Mouse (Mus musculus): ENCODE measurements around the gene Cabp2. TPM values are rescaled to one million over a fixed set of nuclear protein-coding genes. Genes with fewer than 3 reads are reported as not detected.

Cabp2 gene
- polyA plus RNA-seq, 1 experiment from 2014 or later: not detected

- H3K36me3 ChIP-seq (replicated peaks): no peaks in the 10 kb centered on the region
- no peak overlapping the region for H3K4me3 ChIP-seq
- H3K9me3 ChIP-seq: no peaks in the 10 kb centered on the region
- H3K4me1 ChIP-seq: no peaks in the 10 kb centered on the region
- peaks cover 3% of the 10 kb centered on the region; the same call in 1 of the 2 replicates for H3K27me3 ChIP-seq (ENCODE audit: poor library complexity, severe bottlenecking)
- DNase-seq (ENCODE audit: extremely low spot score, low spot score): no peak
- 88% methylated on average over 3 of the region's 3 CpGs for WGBS
- H3K27ac ChIP-seq: no peak overlapping the region
These were observed 9.1 kb downstream of the Cabp2 start for GRCm38 (mm10) chr19:4090446-4090845.

DNA sequence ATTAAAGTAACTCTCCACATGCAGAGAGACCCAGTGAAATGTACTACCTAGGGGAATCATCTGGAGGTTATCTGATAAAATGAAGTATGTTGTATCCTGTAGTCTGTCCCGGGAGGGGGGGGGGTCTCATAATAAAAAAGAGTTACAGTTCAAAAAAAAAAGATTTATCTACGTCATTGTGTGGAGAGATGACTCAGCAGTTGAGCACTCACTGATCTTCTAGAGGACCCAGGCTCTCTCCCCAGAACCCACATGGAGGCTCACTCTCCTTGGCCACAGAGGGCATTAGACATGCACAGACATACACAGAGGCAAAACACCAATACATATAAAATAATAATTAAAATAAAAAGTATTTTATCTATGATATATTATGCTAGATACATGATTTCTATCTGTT, 10.0 kb downstream of the Cabp2 start:
- no peaks in the 10 kb centered on the region for H3K9me3 ChIP-seq
- peaks cover 6% of the 10 kb centered on the region for H3K4me1 ChIP-seq
- peaks cover 3% of the 10 kb centered on the region; the same call in 1 of the 2 replicates for H3K27me3 ChIP-seq (ENCODE audit: poor library complexity, severe bottlenecking)
- DNase-seq (ENCODE audit: extremely low spot score, low spot score): no peak
- H3K27ac ChIP-seq: no peak overlapping the region
- H3K36me3 ChIP-seq (replicated peaks): no peaks in the 10 kb centered on the region
- H3K4me3 ChIP-seq: no peak overlapping the region
- WGBS: 68% methylated on average over 2 of the region's 2 CpGs

- peaks cover 17% of the 10 kb centered on the region for H3K4me1 ChIP-seq
- H3K27me3 ChIP-seq (ENCODE audit: poor library complexity, severe bottlenecking): peaks cover 3% of the 10 kb centered on the region; the same call in 1 of the 2 replicates
- H3K36me3 ChIP-seq (replicated peaks): no peaks in the 10 kb centered on the region
- no peak overlapping the region for H3K4me3 ChIP-seq
- WGBS: 91% methylated on average over 3 of the region's 3 CpGs
- no peak for DNase-seq (ENCODE audit: extremely low spot score, low spot score)
- no peaks in the 10 kb centered on the region for H3K9me3 ChIP-seq
- H3K27ac ChIP-seq: no peak overlapping the region
These were observed 11.4 kb downstream of the Cabp2 start for GRCm38 (mm10) chr19:4092750-4093149.

DNA sequence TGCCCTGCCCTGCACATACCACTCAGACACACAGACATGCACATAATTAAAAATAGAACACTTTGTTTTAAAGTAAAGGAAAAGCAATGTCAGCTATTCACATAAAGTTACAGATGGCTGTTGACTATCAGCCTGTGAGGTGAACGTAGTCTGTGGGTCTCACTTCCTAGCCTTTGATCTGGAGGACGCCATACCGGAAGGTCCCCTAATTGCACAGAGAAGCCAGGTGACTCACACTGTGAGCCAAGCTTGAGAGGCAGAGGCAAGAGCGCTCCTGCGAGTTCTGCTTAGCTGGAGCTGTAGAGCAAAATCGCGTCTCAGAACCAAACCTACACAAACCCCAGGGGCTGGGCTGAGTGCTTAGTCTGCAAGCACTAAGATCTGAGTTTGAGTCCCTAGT, 12.4 kb downstream of the Cabp2 start:
- Histone ChIP-seq H3K27me3 (ENCODE audit: poor library complexity, severe bottlenecking) (peaks cover 8% of the 10 kb centered on the region), H3K27ac (no peak overlapping the region), H3K9me3 (no peaks in the 10 kb centered on the region), H3K4me3 (no peak overlapping the region), H3K36me3 (replicated peaks) (no peaks in the 10 kb centered on the region), H3K4me1 (peaks cover 27% of the 10 kb centered on the region)
- WGBS: 83% methylated on average over 7 of the region's 7 CpGs
- DNase-seq (ENCODE audit: extremely low spot score, low spot score): no peak

GRCm38 (mm10) chr19:4094348-4094747, 13.0 kb downstream of the Cabp2 start:
- no peak overlapping the region for H3K27ac ChIP-seq
- H3K27me3 ChIP-seq (ENCODE audit: poor library complexity, severe bottlenecking): peaks cover 14% of the 10 kb centered on the region
- no peaks in the 10 kb centered on the region for H3K36me3 ChIP-seq (replicated peaks)
- no peak overlapping the region for H3K4me3 ChIP-seq
- H3K9me3 ChIP-seq: no peaks in the 10 kb centered on the region
- WGBS: 89% methylated on average over 3 of the region's 3 CpGs
- no peak for DNase-seq (ENCODE audit: extremely low spot score, low spot score)
- H3K4me1 ChIP-seq: peaks cover 33% of the 10 kb centered on the region

DNA sequence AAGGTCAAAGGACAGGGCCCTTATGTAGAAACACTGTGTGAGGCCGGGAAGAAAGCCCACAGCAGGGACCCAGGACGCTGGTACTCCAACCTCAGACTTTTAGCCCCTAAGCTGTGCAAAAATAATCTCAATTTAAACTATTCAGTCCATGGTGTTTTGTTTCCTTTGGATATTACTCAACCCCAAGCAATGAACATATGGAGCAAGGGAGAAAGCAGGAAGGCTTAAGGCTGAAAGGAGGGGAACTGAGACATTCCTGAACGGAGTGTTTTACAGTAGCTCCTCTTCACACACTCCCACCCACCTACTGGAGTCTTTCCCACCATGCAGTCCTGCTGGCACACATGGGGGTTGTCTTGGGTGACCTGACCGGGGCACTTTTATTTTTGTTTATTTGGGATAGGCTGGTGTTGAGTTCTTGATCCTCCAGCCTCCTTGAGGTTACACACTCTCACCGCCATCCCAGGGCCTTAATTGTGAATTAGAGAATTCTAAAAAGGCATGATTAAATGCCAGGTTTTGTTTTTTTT, 13.5 kb downstream of the Cabp2 start:
- Histone ChIP-seq H3K4me3 (no peak overlapping the region), H3K27me3 (ENCODE audit: poor library complexity, severe bottlenecking) (peaks cover 19% of the 10 kb centered on the region), H3K4me1 (peaks cover 38% of the 10 kb centered on the region), H3K27ac (no peak overlapping the region), H3K36me3 (replicated peaks) (no peaks in the 10 kb centered on the region), H3K9me3 (no peaks in the 10 kb centered on the region)
- no peak for DNase-seq (ENCODE audit: extremely low spot score, low spot score)
- 87% methylated on average over 5 of the region's 5 CpGs for WGBS

DNA sequence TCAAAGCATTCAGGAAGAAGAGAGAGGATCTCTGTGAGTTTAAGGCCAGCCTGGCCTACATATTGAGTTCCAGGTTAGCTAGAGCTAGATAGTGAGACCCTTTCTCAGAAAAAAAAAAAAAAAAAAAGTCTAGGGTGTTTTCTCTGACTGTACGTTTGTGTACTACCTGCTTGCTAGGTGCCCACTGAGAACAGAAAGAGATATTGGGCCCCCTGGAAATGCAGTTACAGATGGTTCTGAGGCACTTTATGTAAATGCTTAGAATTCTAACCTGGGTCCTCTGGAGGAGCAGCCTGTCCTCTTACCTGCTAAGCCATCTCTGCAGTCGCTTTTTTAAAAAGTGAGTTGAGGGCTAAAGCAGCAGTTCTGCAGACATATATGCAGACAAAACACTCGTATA, 14.4 kb downstream of the Cabp2 start:
- no peak for DNase-seq (ENCODE audit: extremely low spot score, low spot score)
- no peak overlapping the region for H3K27ac ChIP-seq
- no peaks in the 10 kb centered on the region for H3K9me3 ChIP-seq
- H3K36me3 ChIP-seq (replicated peaks): no peaks in the 10 kb centered on the region
- 68% methylated on average over 3 of the region's 3 CpGs for WGBS
- peaks cover 26% of the 10 kb centered on the region for H3K27me3 ChIP-seq (ENCODE audit: poor library complexity, severe bottlenecking)
- peaks cover 48% of the 10 kb centered on the region for H3K4me1 ChIP-seq
- H3K4me3 ChIP-seq: peak overlapping the region; percentile 64; the same call in 1 of the 2 replicates

- WGBS: under 1% methylated on average over 65 of the region's 65 CpGs
These were observed 15.5 kb downstream of the Cabp2 start, which contains the start of gene Cdk2ap2 for GRCm38 (mm10) chr19:4096642-4097440. Gene Cdk2ap2, plus strand, starts transcription at chr19:4097182.

DNA sequence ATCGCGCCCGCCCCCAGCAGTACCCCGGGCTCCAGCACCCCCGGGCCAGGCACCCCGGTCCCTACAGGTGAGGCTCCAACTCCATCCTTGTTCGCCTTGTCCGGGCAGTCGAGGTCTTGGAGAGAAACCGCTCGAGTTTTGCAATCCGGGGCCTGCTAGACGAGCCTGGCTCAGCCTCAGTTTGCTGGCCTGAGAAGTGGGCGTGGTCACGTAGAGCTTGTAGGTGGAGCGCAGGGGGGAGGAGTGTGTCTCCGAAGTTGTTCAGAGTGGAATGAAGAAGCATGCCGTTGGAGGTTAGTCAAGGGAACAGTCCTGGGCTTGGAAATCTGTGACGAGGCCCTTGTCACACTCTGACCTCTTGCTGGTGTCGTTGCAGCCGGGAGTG, 16.1 kb downstream of the Cabp2 start:
- H3K27ac ChIP-seq: peak overlapping the region; percentile 91
- peak overlapping the region; percentile 64 for H3K4me3 ChIP-seq
- H3K4me1 ChIP-seq: peaks cover 58% of the 10 kb centered on the region
- H3K9me3 ChIP-seq: no peaks in the 10 kb centered on the region
- no peaks in the 10 kb centered on the region for H3K36me3 ChIP-seq (replicated peaks)
- DNase-seq (ENCODE audit: extremely low spot score, low spot score): no peak
- peaks cover 42% of the 10 kb centered on the region for H3K27me3 ChIP-seq (ENCODE audit: poor library complexity, severe bottlenecking)
- WGBS: 2% methylated on average over 21 of the region's 21 CpGs

More at GRCm38 (mm10) chr19:4096642-4097440, 15.5 kb downstream of the Cabp2 start, which contains the start of gene Cdk2ap2:
- peak within 1 kb of the TSS; percentile 91 for H3K27ac ChIP-seq
- peak within 1 kb of the TSS; percentile 64 for H3K4me3 ChIP-seq
- peak; percentile 99 for DNase-seq (ENCODE audit: extremely low spot score, low spot score)
- peaks cover 36% of the 10 kb centered on the region for H3K27me3 ChIP-seq (ENCODE audit: poor library complexity, severe bottlenecking)
- H3K9me3 ChIP-seq: no peaks in the 10 kb centered on the region
- peaks cover 58% of the 10 kb centered on the region for H3K4me1 ChIP-seq
- H3K36me3 ChIP-seq (replicated peaks): no peaks in the 10 kb centered on the region

GRCm38 (mm10) chr19:4098426-4098825, 17.0 kb downstream of the Cabp2 start:
- Histone ChIP-seq H3K4me3 (peak overlapping the region; percentile 64; the same call in 1 of the 2 replicates), H3K36me3 (replicated peaks) (0 out of 2 replicates have a peak, but pooled peaks cover 5% of the 10 kb centered on the region), H3K27ac (no peak overlapping the region), H3K4me1 (peaks cover 58% of the 10 kb centered on the region), H3K9me3 (no peaks in the 10 kb centered on the region), H3K27me3 (ENCODE audit: poor library complexity, severe bottlenecking) (peaks cover 52% of the 10 kb centered on the region)
- WGBS: 89% methylated on average over 13 of the region's 13 CpGs
- DNase-seq (ENCODE audit: extremely low spot score, low spot score): no peak

GRCm38 (mm10) chr19:4099056-4099455, 17.7 kb downstream of the Cabp2 start:
- H3K36me3 ChIP-seq (replicated peaks): peaks cover 8% of the 10 kb centered on the region; the same call in 1 of the 2 replicates
- H3K27ac ChIP-seq: no peak overlapping the region
- DNase-seq (ENCODE audit: extremely low spot score, low spot score): peak; percentile 80
- peak overlapping the region; percentile 63; the same call in 1 of the 2 replicates for H3K4me3 ChIP-seq
- H3K4me1 ChIP-seq: peaks cover 58% of the 10 kb centered on the region
- H3K27me3 ChIP-seq (ENCODE audit: poor library complexity, severe bottlenecking): peaks cover 53% of the 10 kb centered on the region
- 14% methylated on average over 9 of the region's 9 CpGs for WGBS
- H3K9me3 ChIP-seq: no peaks in the 10 kb centered on the region

- Histone ChIP-seq H3K27ac (peak within 1 kb of the TSS; percentile 73), H3K4me1 (peaks cover 58% of the 10 kb centered on the region), H3K4me3 (peak within 1 kb of the TSS; percentile 63), H3K27me3 (ENCODE audit: poor library complexity, severe bottlenecking) (peaks cover 53% of the 10 kb centered on the region), H3K9me3 (no peaks in the 10 kb centered on the region), H3K36me3 (replicated peaks) (peaks cover 11% of the 10 kb centered on the region)
- peak; percentile 51 for DNase-seq (ENCODE audit: extremely low spot score, low spot score)
- WGBS: under 1% methylated on average over 52 of the region's 53 CpGs
These were observed 18.7 kb downstream of the Cabp2 start, which contains the start of gene Pitpnm1 for GRCm38 (mm10) chr19:4099837-4100717. Gene Pitpnm1, plus strand, starts transcription at chr19:4099998.
